Mouse (Mus musculus) heart, adult 2 months (tissue): ENCODE data around the gene Lrrc8d.

ENCODE experiments used
- CTCF ChIP-seq: fragments of 200-600 bp; IDR thresholded peaks from 2 replicates; pipeline ENCODE4 v1.8.1; 2022; ENCODE audit warnings: antibody characterized with exemption, mild to moderate bottlenecking, moderate library complexity
- EP300 ChIP-seq: fragments of 200-500 bp; IDR thresholded peaks from 2 replicates; pipeline ENCODE4 v1.6.1; 2011; ENCODE audit warnings: low read depth, low read length, control low read depth; ENCODE audit not compliant: insufficient read depth
- POLR2A ChIP-seq: fragments of 200-500 bp; IDR thresholded peaks from 2 replicates; pipeline ENCODE4 v1.6.1; 2011; ENCODE audit warnings: mild to moderate bottlenecking, low read depth, low read length, control low read depth; ENCODE audit not compliant: insufficient read depth

DNA sequence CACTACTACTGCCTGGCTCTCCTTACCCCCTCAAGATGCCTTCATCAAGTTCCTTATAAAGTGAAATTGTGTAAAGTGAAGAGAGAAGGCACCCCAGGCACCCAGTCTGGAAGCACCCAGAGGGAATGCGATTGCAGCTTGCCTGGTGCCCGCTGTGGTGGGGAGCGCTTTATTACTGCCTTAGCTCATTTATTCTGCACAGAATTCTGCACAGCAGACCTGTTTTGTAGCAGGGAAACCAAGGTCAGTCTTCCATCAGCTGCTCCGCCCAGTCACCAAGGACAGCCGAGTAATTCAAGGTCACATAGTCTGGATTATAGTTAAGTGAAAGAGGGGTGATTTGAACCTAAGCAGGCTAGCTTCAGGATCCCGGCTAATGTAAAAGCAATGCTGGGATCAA, 14.7 kb downstream of the Lrrc8d start:
- TF ChIP-seq CTCF (no peak), EP300 (no peak), POLR2A (no peak)
